14 mouse cellular contexts compared by ENCODE assay signal in the genomic region with DNA sequence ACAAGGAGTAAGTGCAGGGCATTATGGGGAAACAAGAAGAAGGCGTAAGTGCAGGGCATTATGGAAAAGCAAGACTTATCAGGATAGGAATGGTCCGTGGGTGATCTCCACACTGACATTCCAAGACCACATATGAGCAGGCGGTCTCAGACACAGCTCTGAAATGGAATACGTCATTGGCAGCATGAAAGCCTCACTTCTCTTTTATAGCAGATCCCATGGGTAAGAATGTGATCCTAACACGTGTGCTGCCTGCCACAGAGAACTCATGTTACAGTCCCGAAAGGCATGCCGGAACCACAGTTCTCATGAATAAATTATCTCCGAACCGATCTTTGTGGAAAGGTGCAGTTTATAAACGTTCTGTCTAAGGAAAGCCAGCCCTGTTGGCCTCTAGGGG.
"Had no signal": no experiment of that assay in that cellular context is flagged by ENCODE, and none has a peak within 500 bp of the region (broad histone marks: within the 10 kb centered on the region; RNA-seq: fewer than 3 reads in every experiment).

No protein-coding gene starts in this region.

- H3K9ac ChIP-seq: liver, embryonic 12.5 days; lung, embryonic 14.5 days; midbrain, embryonic 13.5 days; stomach, embryonic 15.5 days had no signal

- H3K4me1 ChIP-seq: liver, embryonic 12.5 days; midbrain, embryonic 13.5 days; stomach, embryonic 15.5 days had no signal

- H3K27me3 ChIP-seq: liver, embryonic 12.5 days; midbrain, embryonic 13.5 days; stomach, embryonic 15.5 days had no signal

- DNase-seq: kidney, adult 9 months; kidney, postnatal 36 days; lung, embryonic 14.5 days; lung, postnatal 10 days; lung, postnatal 4 days; right cerebral cortex, postnatal 14 days; thymus, adult 2 months; thymus, postnatal 25 days had no signal

- H3K36me3 ChIP-seq: liver, embryonic 12.5 days; midbrain, embryonic 13.5 days; stomach, embryonic 15.5 days had no signal

- ATAC-seq: inflammation-experienced regulatory T-cells, adult 6 months; liver, embryonic 12.5 days; midbrain, embryonic 13.5 days had no signal

- H3K4me3 ChIP-seq: layer of hippocampus, adult 2 months; liver, embryonic 12.5 days; midbrain, embryonic 13.5 days; stomach, embryonic 15.5 days had no signal

- H3K4me2 ChIP-seq: liver, embryonic 12.5 days; lung, embryonic 14.5 days; midbrain, embryonic 13.5 days; stomach, embryonic 15.5 days had no signal

- H3K27ac ChIP-seq: kidney, postnatal 0 days; layer of hippocampus, adult 2 months; liver, embryonic 12.5 days; midbrain, embryonic 13.5 days; stomach, embryonic 15.5 days had no signal

- H3K9me3 ChIP-seq: liver, embryonic 12.5 days; midbrain, embryonic 13.5 days; stomach, embryonic 15.5 days had no signal
